Mouse (Mus musculus): Measurements from ENCODE around the gene Eefsec. TPM values are rescaled to one million over a fixed set of nuclear protein-coding genes. Genes with fewer than 3 reads are reported as not detected.

Eefsec gene
- polyA plus RNA-seq, 1 experiment: 17.9 TPM

GRCm38 (mm10) chr6:88276221-88276620 lies 170.1 kb downstream of the Eefsec start:
- DNase-seq (ENCODE audit: low read depth, low spot score): no peak
- 78% methylated on average over 4 of the region's 4 CpGs for WGBS

GRCm38 (mm10) chr6:88274623-88275022 lies 171.7 kb downstream of the Eefsec start:
- no peak for DNase-seq (ENCODE audit: low read depth, low spot score)
- 81% methylated on average over 6 of the region's 6 CpGs for WGBS

- DNase-seq (ENCODE audit: low read depth, low spot score): no peak
- WGBS: 88% methylated on average over 2 of the region's 2 CpGs
These were observed 178.4 kb downstream of the Eefsec start for GRCm38 (mm10) chr6:88267970-88268369.

GRCm38 (mm10) chr6:88267068-88267467 lies 179.3 kb downstream of the Eefsec start:
- WGBS: 92% methylated on average over 3 of the region's 3 CpGs
- no peak for DNase-seq (ENCODE audit: low read depth, low spot score)

- 98% methylated on average over 3 of the region's 3 CpGs for WGBS
These were observed 180.3 kb downstream of the Eefsec start for GRCm38 (mm10) chr6:88266055-88266454.

GRCm38 (mm10) chr6:88265355-88265754 lies 181.0 kb downstream of the Eefsec start:
- no peak for DNase-seq (ENCODE audit: low read depth, low spot score)
- WGBS: 89% methylated on average over 1 of the region's 1 CpGs

More at GRCm38 (mm10) chr6:88266055-88266454, 180.3 kb downstream of the Eefsec start:
- DNase-seq (ENCODE audit: low read depth, low spot score): no peak

GRCm38 (mm10) chr6:88262160-88262559 lies 184.2 kb downstream of the Eefsec start:
- DNase-seq (ENCODE audit: low read depth, low spot score): no peak
- 84% methylated on average over 9 of the region's 9 CpGs for WGBS

- DNase-seq (ENCODE audit: low read depth, low spot score): no peak
These were observed 185.7 kb downstream of the Eefsec start for GRCm38 (mm10) chr6:88260645-88261044.

GRCm38 (mm10) chr6:88259621-88260020 lies 186.7 kb downstream of the Eefsec start:
- WGBS: 86% methylated on average over 3 of the region's 3 CpGs
- no peak for DNase-seq (ENCODE audit: low read depth, low spot score)

More at GRCm38 (mm10) chr6:88260645-88261044, 185.7 kb downstream of the Eefsec start:
- WGBS: 64% methylated on average over 3 of the region's 3 CpGs

- DNase-seq (ENCODE audit: low read depth, low spot score): no peak
- WGBS: 87% methylated on average over 4 of the region's 4 CpGs
These were observed 190.9 kb downstream of the Eefsec start for GRCm38 (mm10) chr6:88255435-88255834.

GRCm38 (mm10) chr6:88254082-88254481 lies 192.3 kb downstream of the Eefsec start:
- WGBS: 77% methylated on average over 6 of the region's 6 CpGs

GRCm38 (mm10) chr6:88251798-88252478 lies 194.4 kb downstream of the Eefsec start:
- WGBS: 70% methylated on average over 7 of the region's 7 CpGs

More at GRCm38 (mm10) chr6:88254082-88254481, 192.3 kb downstream of the Eefsec start:
- no peak for DNase-seq (ENCODE audit: low read depth, low spot score)

GRCm38 (mm10) chr6:88251396-88251795 lies 194.9 kb downstream of the Eefsec start:
- DNase-seq (ENCODE audit: low read depth, low spot score): no peak
- WGBS: 100% methylated on average over 1 of the region's 1 CpGs

More at GRCm38 (mm10) chr6:88251798-88252478, 194.4 kb downstream of the Eefsec start:
- no peak for DNase-seq (ENCODE audit: low read depth, low spot score)

GRCm38 (mm10) chr6:88249231-88249630 lies 197.1 kb downstream of the Eefsec start:
- 77% methylated on average over 1 of the region's 1 CpGs for WGBS
- no peak for DNase-seq (ENCODE audit: low read depth, low spot score)

GRCm38 (mm10) chr6:88242604-88243003 lies 203.7 kb downstream of the Eefsec start:
- 4% methylated on average over 15 of the region's 15 CpGs for WGBS
- DNase-seq (ENCODE audit: low read depth, low spot score): no peak

GRCm38 (mm10) chr6:88236513-88236912 lies 209.8 kb downstream of the Eefsec start:
- 24% methylated on average over 7 of the region's 7 CpGs for WGBS

GRCm38 (mm10) chr6:88235983-88236382 lies 210.4 kb downstream of the Eefsec start:
- no peak for DNase-seq (ENCODE audit: low read depth, low spot score)

More at GRCm38 (mm10) chr6:88236513-88236912, 209.8 kb downstream of the Eefsec start:
- DNase-seq (ENCODE audit: low read depth, low spot score): no peak

GRCm38 (mm10) chr6:88235461-88235860 lies 210.9 kb downstream of the Eefsec start:
- 49% methylated on average over 8 of the region's 8 CpGs for WGBS
- DNase-seq (ENCODE audit: low read depth, low spot score): no peak

More at GRCm38 (mm10) chr6:88235983-88236382, 210.4 kb downstream of the Eefsec start:
- 12% methylated on average over 17 of the region's 17 CpGs for WGBS

GRCm38 (mm10) chr6:88233996-88234395 lies 212.3 kb downstream of the Eefsec start:
- WGBS: 47% methylated on average over 8 of the region's 8 CpGs
- DNase-seq (ENCODE audit: low read depth, low spot score): no peak

- WGBS: 55% methylated on average over 6 of the region's 6 CpGs
- no peak for DNase-seq (ENCODE audit: low read depth, low spot score)
These were observed 214.1 kb downstream of the Eefsec start for GRCm38 (mm10) chr6:88232221-88232620.

GRCm38 (mm10) chr6:88231821-88232220 lies 214.5 kb downstream of the Eefsec start:
- DNase-seq (ENCODE audit: low read depth, low spot score): no peak
- 76% methylated on average over 7 of the region's 7 CpGs for WGBS

Measured in large intestine, adult 2 months (tissue).